Mouse (Mus musculus) lung, postnatal 10 days (tissue): ENCODE results near the gene Rpp25l.
A peak's percentile ranks its signal among the peaks of the same experiment; 100 is the strongest.
"Not testable (repeated sequence)": the region's sequence is repeated elsewhere in the genome, so short reads cannot be mapped to it uniquely, and the experiment has no call there.

ENCODE experiments used
- DNase-seq: peaks from one replicate; pipeline ENCODE4 v3.0.0; 2021

Gene Rpp25l

GRCm38 (mm10) chr4:41696452-41696851 is 16.9 kb downstream of the Rpp25l start:
- DNase-seq, result not testable (repeated sequence)

GRCm38 (mm10) chr4:41695800-41696199 is 17.5 kb downstream of the Rpp25l start:
- not testable (repeated sequence) for DNase-seq

- not testable (repeated sequence) for DNase-seq
Measured at GRCm38 (mm10) chr4:41693511-41693910, 19.8 kb downstream of the Rpp25l start.

GRCm38 (mm10) chr4:41690014-41690413 is 23.3 kb downstream of the Rpp25l start:
- DNase-seq, result not testable (repeated sequence)

- not testable (repeated sequence) for DNase-seq
Measured at GRCm38 (mm10) chr4:41688562-41688961, 24.8 kb downstream of the Rpp25l start.

- DNase-seq, result not testable (repeated sequence)
Measured at GRCm38 (mm10) chr4:41685882-41686492, 27.3 kb downstream of the Rpp25l start.

GRCm38 (mm10) chr4:41684931-41685453 is 28.3 kb downstream of the Rpp25l start:
- not testable (repeated sequence) for DNase-seq

- not testable (repeated sequence) for DNase-seq
Measured at GRCm38 (mm10) chr4:41684131-41684930, 29.0 kb downstream of the Rpp25l start.

- peak; percentile 42 for DNase-seq
Measured at GRCm38 (mm10) chr4:41683303-41683702, 30.0 kb downstream of the Rpp25l start.

GRCm38 (mm10) chr4:41682789-41683188 is 30.5 kb downstream of the Rpp25l start:
- DNase-seq, result no peak

GRCm38 (mm10) chr4:41681947-41682346 is 31.4 kb downstream of the Rpp25l start:
- DNase-seq, result no peak

GRCm38 (mm10) chr4:41681176-41681575 is 32.2 kb downstream of the Rpp25l start:
- DNase-seq, result no peak

- DNase-seq, result no peak
Measured at GRCm38 (mm10) chr4:41679291-41679690, 34.0 kb downstream of the Rpp25l start.

GRCm38 (mm10) chr4:41678863-41679262 is 34.5 kb downstream of the Rpp25l start:
- no peak for DNase-seq

- DNase-seq, result peak; percentile 85
Measured at GRCm38 (mm10) chr4:41677006-41677629, 36.2 kb downstream of the Rpp25l start.

- DNase-seq, result peak; percentile 27
Measured at GRCm38 (mm10) chr4:41676248-41677005, 36.9 kb downstream of the Rpp25l start.

- no peak for DNase-seq
Measured at GRCm38 (mm10) chr4:41673186-41673585, 40.1 kb downstream of the Rpp25l start.

- no peak for DNase-seq
Measured at GRCm38 (mm10) chr4:41672522-41672963, 40.8 kb downstream of the Rpp25l start.

GRCm38 (mm10) chr4:41671963-41672480 is 41.3 kb downstream of the Rpp25l start:
- no peak for DNase-seq

- DNase-seq, result no peak
Measured at GRCm38 (mm10) chr4:41671500-41671899, 41.8 kb downstream of the Rpp25l start.

- no peak for DNase-seq
Measured at GRCm38 (mm10) chr4:41670836-41671235, 42.5 kb downstream of the Rpp25l start.

GRCm38 (mm10) chr4:41666646-41667045 is 46.7 kb downstream of the Rpp25l start:
- no peak for DNase-seq
